Mouse (Mus musculus): Measurements from ENCODE around the gene Nudt1. TPM values are rescaled to one million over a fixed set of nuclear protein-coding genes. Genes with fewer than 3 reads are reported as not detected.

The Nudt1 gene
- polyA plus RNA-seq, 1 experiment from 2014 or later: 24.5 TPM

GRCm38 (mm10) chr5:140370446-140371254, 49.2 kb downstream of the Nudt1 start:
- H3K27ac ChIP-seq (ENCODE audit: low read depth, low read length): no peak overlapping the region
- no peak overlapping the region for H3K4me2 ChIP-seq (ENCODE audit: low read depth, low read length)
- no peaks in the 10 kb centered on the region for H3K9me3 ChIP-seq (ENCODE audit: control insufficient read depth, low read length)
- no peaks in the 10 kb centered on the region for H3K27me3 ChIP-seq (ENCODE audit: control insufficient read depth, insufficient read depth, low read length)
- no peak for ATAC-seq (ENCODE audit: low read depth)
- no peak overlapping the region for H3K9ac ChIP-seq (replicated peaks; ENCODE audit: low read depth, low read length)
- 83% methylated on average over 6 of the region's 6 CpGs for WGBS
- no peaks in the 10 kb centered on the region for H3K36me3 ChIP-seq (ENCODE audit: control insufficient read depth, insufficient read depth, low read length)
- no peak overlapping the region for H3K4me3 ChIP-seq (ENCODE audit: low read depth, low read length)
- H3K4me1 ChIP-seq (ENCODE audit: control insufficient read depth, insufficient read depth, low read length): no peaks in the 10 kb centered on the region

GRCm38 (mm10) chr5:140371671-140372070, 50.2 kb downstream of the Nudt1 start:
- H3K4me2 ChIP-seq (ENCODE audit: low read depth, low read length): no peak overlapping the region
- H3K27ac ChIP-seq (ENCODE audit: low read depth, low read length): no peak overlapping the region
- H3K4me3 ChIP-seq (ENCODE audit: low read depth, low read length): no peak overlapping the region
- ATAC-seq (ENCODE audit: low read depth): no peak
- WGBS: 97% methylated on average over 3 of the region's 3 CpGs
- no peaks in the 10 kb centered on the region for H3K9me3 ChIP-seq (ENCODE audit: control insufficient read depth, low read length)
- H3K27me3 ChIP-seq (ENCODE audit: control insufficient read depth, insufficient read depth, low read length): no peaks in the 10 kb centered on the region
- H3K4me1 ChIP-seq (ENCODE audit: control insufficient read depth, insufficient read depth, low read length): no peaks in the 10 kb centered on the region
- H3K9ac ChIP-seq (replicated peaks; ENCODE audit: low read depth, low read length): no peak overlapping the region
- H3K36me3 ChIP-seq (ENCODE audit: control insufficient read depth, insufficient read depth, low read length): no peaks in the 10 kb centered on the region

- ATAC-seq (ENCODE audit: low read depth): no peak
- WGBS: 83% methylated on average over 2 of the region's 2 CpGs
- Histone ChIP-seq H3K9ac (replicated peaks; ENCODE audit: low read depth, low read length) (no peak overlapping the region), H3K9me3 (ENCODE audit: control insufficient read depth, low read length) (no peaks in the 10 kb centered on the region), H3K4me3 (ENCODE audit: low read depth, low read length) (no peak overlapping the region), H3K36me3 (ENCODE audit: control insufficient read depth, insufficient read depth, low read length) (no peaks in the 10 kb centered on the region), H3K27me3 (ENCODE audit: control insufficient read depth, insufficient read depth, low read length) (no peaks in the 10 kb centered on the region), H3K4me2 (ENCODE audit: low read depth, low read length) (no peak overlapping the region), H3K4me1 (ENCODE audit: control insufficient read depth, insufficient read depth, low read length) (no peaks in the 10 kb centered on the region), H3K27ac (ENCODE audit: low read depth, low read length) (no peak overlapping the region)
These were observed 52.3 kb downstream of the Nudt1 start for GRCm38 (mm10) chr5:140373711-140374110.

- H3K4me3 ChIP-seq (ENCODE audit: low read depth, low read length): no peak overlapping the region
- WGBS: 12% methylated on average over 3 of the region's 3 CpGs
- ATAC-seq (ENCODE audit: low read depth): no peak
- H3K9ac ChIP-seq (replicated peaks; ENCODE audit: low read depth, low read length): no peak overlapping the region
- H3K36me3 ChIP-seq (ENCODE audit: control insufficient read depth, insufficient read depth, low read length): no peaks in the 10 kb centered on the region
- no peaks in the 10 kb centered on the region for H3K4me1 ChIP-seq (ENCODE audit: control insufficient read depth, insufficient read depth, low read length)
- H3K9me3 ChIP-seq (ENCODE audit: control insufficient read depth, low read length): no peaks in the 10 kb centered on the region
- no peak overlapping the region for H3K4me2 ChIP-seq (ENCODE audit: low read depth, low read length)
- no peak overlapping the region for H3K27ac ChIP-seq (ENCODE audit: low read depth, low read length)
- no peaks in the 10 kb centered on the region for H3K27me3 ChIP-seq (ENCODE audit: control insufficient read depth, insufficient read depth, low read length)
These were observed 52.8 kb downstream of the Nudt1 start for GRCm38 (mm10) chr5:140374226-140374625.

- no peaks in the 10 kb centered on the region for H3K36me3 ChIP-seq (ENCODE audit: control insufficient read depth, insufficient read depth, low read length)
- H3K27me3 ChIP-seq (ENCODE audit: control insufficient read depth, insufficient read depth, low read length): no peaks in the 10 kb centered on the region
- no peak overlapping the region for H3K9ac ChIP-seq (replicated peaks; ENCODE audit: low read depth, low read length)
- H3K9me3 ChIP-seq (ENCODE audit: control insufficient read depth, low read length): no peaks in the 10 kb centered on the region
- no peak overlapping the region for H3K4me2 ChIP-seq (ENCODE audit: low read depth, low read length)
- H3K4me1 ChIP-seq (ENCODE audit: control insufficient read depth, insufficient read depth, low read length): no peaks in the 10 kb centered on the region
- H3K27ac ChIP-seq (ENCODE audit: low read depth, low read length): no peak overlapping the region
- 93% methylated on average over 4 of the region's 4 CpGs for WGBS
- ATAC-seq (ENCODE audit: low read depth): no peak
- H3K4me3 ChIP-seq (ENCODE audit: low read depth, low read length): no peak overlapping the region
These were observed 53.9 kb downstream of the Nudt1 start for GRCm38 (mm10) chr5:140375249-140375829.

GRCm38 (mm10) chr5:140378121-140378853, 56.8 kb downstream of the Nudt1 start:
- H3K9ac ChIP-seq (replicated peaks; ENCODE audit: low read depth, low read length): no peak overlapping the region
- H3K4me1 ChIP-seq (ENCODE audit: control insufficient read depth, insufficient read depth, low read length): no peaks in the 10 kb centered on the region
- H3K36me3 ChIP-seq (ENCODE audit: control insufficient read depth, insufficient read depth, low read length): no peaks in the 10 kb centered on the region
- ATAC-seq (ENCODE audit: low read depth): no peak
- H3K4me3 ChIP-seq (ENCODE audit: low read depth, low read length): no peak overlapping the region
- H3K4me2 ChIP-seq (ENCODE audit: low read depth, low read length): no peak overlapping the region
- no peak overlapping the region for H3K27ac ChIP-seq (ENCODE audit: low read depth, low read length)
- no peaks in the 10 kb centered on the region for H3K9me3 ChIP-seq (ENCODE audit: control insufficient read depth, low read length)
- H3K27me3 ChIP-seq (ENCODE audit: control insufficient read depth, insufficient read depth, low read length): no peaks in the 10 kb centered on the region
- 93% methylated on average over 6 of the region's 6 CpGs for WGBS

GRCm38 (mm10) chr5:140379299-140379698, 57.8 kb downstream of the Nudt1 start:
- 84% methylated on average over 6 of the region's 6 CpGs for WGBS
- no peak overlapping the region for H3K27ac ChIP-seq (ENCODE audit: low read depth, low read length)
- H3K9ac ChIP-seq (replicated peaks; ENCODE audit: low read depth, low read length): no peak overlapping the region
- H3K4me3 ChIP-seq (ENCODE audit: low read depth, low read length): no peak overlapping the region
- H3K9me3 ChIP-seq (ENCODE audit: control insufficient read depth, low read length): no peaks in the 10 kb centered on the region
- H3K4me1 ChIP-seq (ENCODE audit: control insufficient read depth, insufficient read depth, low read length): 0 out of 2 replicates have a peak, but pooled peaks cover 3% of the 10 kb centered on the region
- H3K36me3 ChIP-seq (ENCODE audit: control insufficient read depth, insufficient read depth, low read length): no peaks in the 10 kb centered on the region
- H3K4me2 ChIP-seq (ENCODE audit: low read depth, low read length): no peak overlapping the region
- no peaks in the 10 kb centered on the region for H3K27me3 ChIP-seq (ENCODE audit: control insufficient read depth, insufficient read depth, low read length)
- no peak for ATAC-seq (ENCODE audit: low read depth)

- 92% methylated on average over 7 of the region's 7 CpGs for WGBS
- no peak overlapping the region for H3K9ac ChIP-seq (replicated peaks; ENCODE audit: low read depth, low read length)
- H3K27me3 ChIP-seq (ENCODE audit: control insufficient read depth, insufficient read depth, low read length): no peaks in the 10 kb centered on the region
- H3K36me3 ChIP-seq (ENCODE audit: control insufficient read depth, insufficient read depth, low read length): no peaks in the 10 kb centered on the region
- H3K27ac ChIP-seq (ENCODE audit: low read depth, low read length): no peak overlapping the region
- no peak overlapping the region for H3K4me2 ChIP-seq (ENCODE audit: low read depth, low read length)
- H3K4me3 ChIP-seq (ENCODE audit: low read depth, low read length): no peak overlapping the region
- no peak for ATAC-seq (ENCODE audit: low read depth)
- no peaks in the 10 kb centered on the region for H3K9me3 ChIP-seq (ENCODE audit: control insufficient read depth, low read length)
- 0 out of 2 replicates have a peak, but pooled peaks cover 3% of the 10 kb centered on the region for H3K4me1 ChIP-seq (ENCODE audit: control insufficient read depth, insufficient read depth, low read length)
These were observed 59.7 kb downstream of the Nudt1 start for GRCm38 (mm10) chr5:140381156-140381555.

- Histone ChIP-seq H3K27ac (ENCODE audit: low read depth, low read length) (no peak overlapping the region), H3K9me3 (ENCODE audit: control insufficient read depth, low read length) (no peaks in the 10 kb centered on the region), H3K4me2 (ENCODE audit: low read depth, low read length) (no peak overlapping the region), H3K9ac (replicated peaks; ENCODE audit: low read depth, low read length) (no peak overlapping the region), H3K4me1 (ENCODE audit: control insufficient read depth, insufficient read depth, low read length) (0 out of 2 replicates have a peak, but pooled peaks cover 7% of the 10 kb centered on the region), H3K4me3 (ENCODE audit: low read depth, low read length) (no peak overlapping the region), H3K36me3 (ENCODE audit: control insufficient read depth, insufficient read depth, low read length) (no peaks in the 10 kb centered on the region), H3K27me3 (ENCODE audit: control insufficient read depth, insufficient read depth, low read length) (no peaks in the 10 kb centered on the region)
- ATAC-seq (ENCODE audit: low read depth): no peak
- 98% methylated on average over 6 of the region's 6 CpGs for WGBS
These were observed 61.2 kb downstream of the Nudt1 start for GRCm38 (mm10) chr5:140382688-140383087.
